Mouse (Mus musculus) gastrocnemius, postnatal 25 days (tissue): ENCODE measurements around the gene Vcl. TPM values are rescaled to one million over a fixed set of nuclear protein-coding genes. Genes with fewer than 3 reads are reported as not detected.

Experiments
- DNase-seq: peaks from one replicate; pipeline ENCODE4 v3.0.0; 2022
- long read RNA-seq, 2 experiments: library from polyadenylated mRNA; stranded (forward); transcript quantifications; one replicate each; pipeline ENCODE4 v2.0.0; 2021
- total RNA-seq, 2 experiments: library from RNA; stranded (reverse); gene quantifications; 1 replicate in 1 of 2; 2 replicates in 1 of 2; pipeline ENCODE4 v1.2.3; 2021

Vcl gene
- total RNA-seq, result 10 to 100 TPM; 78.4 to 94.0 TPM
- long read RNA-seq, experiment 1, full-length matches to known transcripts, result 1 of 21 reads
- long read RNA-seq, experiment 1, partial matches to known transcripts, result 4 of 21 reads
- long read RNA-seq, experiment 1, other reads (novel, unspliced or antisense), result 16 of 21 reads
- long read RNA-seq, experiment 2, full-length matches to known transcripts, result 6 of 32 reads
- long read RNA-seq, experiment 2, partial matches to known transcripts, result 10 of 32 reads
- long read RNA-seq, experiment 2, other reads (novel, unspliced or antisense), result 16 of 32 reads

DNA sequence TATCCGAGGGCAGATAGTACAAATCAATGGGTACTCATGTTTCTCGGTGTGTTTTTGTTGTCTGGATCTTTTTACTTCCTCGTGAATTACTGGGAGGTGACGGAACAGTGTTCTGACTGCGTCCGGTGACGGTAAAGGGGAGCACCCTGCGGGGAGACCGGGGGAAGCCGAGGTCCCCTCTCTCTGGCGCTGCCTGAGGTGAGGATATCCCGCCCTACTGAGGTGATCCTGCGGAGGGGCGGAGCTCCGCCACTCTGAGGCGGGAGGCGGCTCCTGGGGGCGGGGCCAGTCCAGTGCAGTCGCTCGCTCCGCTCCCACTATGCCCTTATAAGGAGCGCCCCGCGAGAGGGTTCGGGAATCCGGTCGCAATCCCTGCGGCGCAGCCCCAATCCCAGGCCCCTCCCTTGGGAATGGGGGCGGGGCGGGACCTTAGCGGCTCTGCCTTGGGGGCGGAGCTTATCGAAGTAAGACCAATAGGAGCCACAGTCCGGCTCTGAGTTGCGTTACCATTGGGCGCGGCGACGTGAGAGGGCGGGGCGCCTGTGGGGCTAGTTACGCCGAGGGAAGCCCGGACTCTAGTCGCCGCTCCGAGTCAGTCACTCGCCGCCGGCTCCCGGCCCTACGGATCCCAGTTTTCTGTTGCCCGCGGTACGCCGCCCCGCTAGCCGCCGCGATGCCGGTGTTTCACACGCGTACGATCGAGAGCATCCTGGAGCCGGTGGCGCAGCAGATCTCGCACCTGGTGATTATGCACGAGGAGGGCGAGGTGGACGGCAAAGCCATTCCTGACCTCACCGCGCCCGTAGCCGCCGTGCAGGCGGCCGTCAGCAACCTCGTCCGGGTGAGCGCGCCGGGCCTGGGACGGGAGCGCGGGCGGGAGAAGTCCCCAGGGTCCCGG lies at the start of gene Vcl:
TSS of gene Vcl (plus strand) at position 551 of the 898 bp plus-strand sequence.
- peak; percentile 100 for DNase-seq

- no peak for DNase-seq
Measured at GRCm38 (mm10) chr14:20884691-20885090, 44.5 kb upstream of the Vcl start.

- DNase-seq, result no peak
Measured at GRCm38 (mm10) chr14:20885091-20885888, 43.9 kb upstream of the Vcl start.

GRCm38 (mm10) chr14:20886266-20886665 lies 42.9 kb upstream of the Vcl start:
- no peak for DNase-seq

DNA sequence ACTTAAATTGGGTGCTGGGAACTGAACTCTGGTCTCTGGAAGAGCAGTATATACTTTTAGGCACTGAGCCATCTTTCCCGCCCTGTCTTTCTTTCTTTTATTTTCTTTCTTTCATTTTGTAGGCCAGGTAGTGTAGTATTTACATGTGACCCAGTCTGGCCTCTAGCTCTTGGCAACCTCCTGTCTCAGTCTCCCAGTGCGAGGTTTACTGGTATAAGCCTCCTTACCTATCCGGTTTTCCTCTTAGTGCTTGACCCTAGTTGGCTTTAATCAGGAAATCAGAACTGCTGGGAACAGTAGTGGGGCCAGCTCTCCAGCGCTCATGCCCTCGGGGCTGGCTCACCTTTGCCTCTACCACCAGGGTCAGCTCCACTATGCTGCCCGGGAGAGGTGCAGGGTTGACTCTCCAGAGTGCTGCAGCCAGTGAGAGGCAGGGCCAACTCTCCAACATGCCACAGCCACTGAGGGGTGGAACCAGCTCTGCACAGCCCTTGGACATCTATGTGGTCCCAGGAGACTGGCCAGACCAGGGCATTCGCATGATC lies 41.6 kb upstream of the Vcl start:
- no peak for DNase-seq

DNA sequence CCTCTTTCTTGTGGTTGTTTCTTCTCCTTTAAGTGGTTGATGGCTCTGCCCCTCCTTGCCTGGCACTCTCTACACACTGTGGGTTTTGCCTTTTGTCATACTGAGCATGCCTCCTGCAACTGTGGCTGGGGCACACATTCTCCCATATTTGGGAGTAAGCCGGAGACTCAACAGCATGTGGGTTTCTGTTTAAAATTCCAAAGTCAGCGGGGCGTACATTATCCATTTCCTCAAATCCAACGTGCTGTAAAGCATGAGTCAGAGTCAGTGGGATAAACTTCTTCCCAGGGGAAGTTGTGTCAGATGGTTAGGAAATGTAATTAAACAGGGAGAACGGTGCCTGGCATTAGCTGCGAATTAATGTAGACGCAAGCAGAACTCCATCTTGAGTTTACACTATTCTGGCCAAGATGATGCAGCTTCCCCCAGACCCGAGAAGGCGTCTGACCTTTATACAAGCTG lies 37.2 kb upstream of the Vcl start:
- DNase-seq, result peak; percentile 45

DNA sequence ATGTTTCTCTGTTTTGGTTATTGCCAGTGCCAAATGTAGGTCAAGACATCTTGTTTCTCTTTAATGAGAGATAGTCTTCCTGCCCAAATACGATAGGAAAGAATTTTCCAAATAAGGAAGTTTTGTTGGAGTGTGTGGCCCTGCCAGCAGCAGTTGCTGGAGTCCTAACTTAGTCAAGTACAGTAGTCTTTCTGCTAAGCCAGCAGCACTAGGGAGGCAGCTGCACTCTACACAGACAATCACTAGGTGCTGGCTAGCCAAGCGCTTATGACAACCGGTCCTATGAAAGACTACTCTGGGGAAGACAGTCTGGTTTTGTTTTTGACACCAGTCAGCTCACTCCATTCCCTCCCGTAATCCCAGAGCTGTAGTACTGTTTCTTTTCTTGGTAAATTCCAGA lies 35.4 kb upstream of the Vcl start:
- DNase-seq, result no peak

DNA sequence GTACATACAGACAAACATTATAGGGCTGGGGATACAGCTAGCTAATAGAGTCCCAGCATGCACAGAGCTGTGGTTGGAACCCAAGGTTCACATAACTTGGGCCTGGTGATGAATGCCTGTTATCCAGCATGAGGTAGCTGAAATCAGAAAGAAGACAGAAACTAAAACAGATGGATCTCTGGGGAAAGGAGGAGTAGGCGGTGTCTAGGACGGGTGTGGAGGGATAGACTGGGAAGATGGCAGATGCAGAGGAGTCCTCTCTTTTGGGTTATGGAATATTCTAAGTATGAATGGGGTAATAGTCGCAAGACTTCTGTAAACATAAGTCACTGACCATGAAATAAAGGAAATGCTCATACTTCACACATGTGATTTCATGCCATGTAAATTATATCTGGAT lies 27.9 kb upstream of the Vcl start:
- no peak for DNase-seq

DNA sequence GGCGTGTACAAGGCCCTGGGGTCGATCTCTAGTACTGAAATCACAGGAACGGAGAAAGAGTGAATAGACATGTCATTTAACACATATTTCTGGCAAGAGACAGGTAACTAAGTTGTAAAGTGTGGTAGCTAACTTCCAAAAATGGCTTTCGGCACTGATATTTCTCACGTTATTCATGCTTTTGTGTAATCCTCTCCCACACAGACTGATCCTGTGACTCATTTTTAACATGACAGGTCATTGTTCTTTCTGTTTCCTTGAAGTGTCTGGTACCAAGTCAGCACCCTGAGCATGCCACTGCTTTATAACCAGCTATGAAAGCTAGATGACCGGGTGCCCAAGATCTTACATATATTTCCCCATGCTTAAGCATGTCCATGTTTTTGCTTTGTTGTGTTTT lies 26.1 kb upstream of the Vcl start:
- DNase-seq, result no peak

DNA sequence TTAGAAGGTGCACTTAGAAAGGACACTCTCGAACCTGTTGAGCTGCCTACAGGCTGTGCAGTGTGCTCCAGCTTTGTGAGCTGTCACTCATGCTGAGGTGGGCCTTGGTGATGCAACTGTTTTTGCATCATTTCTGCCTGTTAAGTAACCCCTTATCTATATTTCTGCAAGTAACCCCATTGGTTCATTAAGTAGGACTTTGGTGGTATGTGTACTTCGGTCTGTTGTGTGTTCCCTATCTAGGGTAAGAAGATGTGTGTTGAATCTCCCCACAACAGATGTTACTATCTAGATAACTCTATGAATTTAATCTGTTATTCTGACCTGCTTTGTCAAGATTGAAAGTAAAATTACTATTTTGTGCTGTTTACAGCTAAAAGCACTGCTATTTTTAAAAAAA lies 17.4 kb upstream of the Vcl start:
- DNase-seq, result no peak

DNA sequence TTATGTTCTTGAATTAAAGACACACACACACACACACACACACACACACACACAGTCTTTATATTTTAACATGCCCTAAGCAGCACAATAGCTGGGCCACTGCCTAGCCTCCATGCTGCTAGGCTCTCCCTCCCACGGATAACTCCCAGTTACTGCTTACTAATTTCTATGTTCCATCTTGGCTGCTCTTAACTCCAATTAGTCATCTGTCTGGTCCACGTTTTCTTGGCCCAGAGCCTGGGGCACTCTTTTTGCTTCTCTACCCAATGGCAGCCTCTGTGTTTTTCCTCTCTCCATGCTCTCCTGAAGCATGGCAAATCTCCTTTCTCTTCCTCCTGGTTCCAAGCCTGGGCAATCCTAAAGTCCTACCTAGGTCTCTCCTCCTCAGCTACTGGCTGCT lies 14.8 kb upstream of the Vcl start:
- no peak for DNase-seq

- DNase-seq, result no peak
Measured at GRCm38 (mm10) chr14:20916625-20917612, 12.3 kb upstream of the Vcl start.

DNA sequence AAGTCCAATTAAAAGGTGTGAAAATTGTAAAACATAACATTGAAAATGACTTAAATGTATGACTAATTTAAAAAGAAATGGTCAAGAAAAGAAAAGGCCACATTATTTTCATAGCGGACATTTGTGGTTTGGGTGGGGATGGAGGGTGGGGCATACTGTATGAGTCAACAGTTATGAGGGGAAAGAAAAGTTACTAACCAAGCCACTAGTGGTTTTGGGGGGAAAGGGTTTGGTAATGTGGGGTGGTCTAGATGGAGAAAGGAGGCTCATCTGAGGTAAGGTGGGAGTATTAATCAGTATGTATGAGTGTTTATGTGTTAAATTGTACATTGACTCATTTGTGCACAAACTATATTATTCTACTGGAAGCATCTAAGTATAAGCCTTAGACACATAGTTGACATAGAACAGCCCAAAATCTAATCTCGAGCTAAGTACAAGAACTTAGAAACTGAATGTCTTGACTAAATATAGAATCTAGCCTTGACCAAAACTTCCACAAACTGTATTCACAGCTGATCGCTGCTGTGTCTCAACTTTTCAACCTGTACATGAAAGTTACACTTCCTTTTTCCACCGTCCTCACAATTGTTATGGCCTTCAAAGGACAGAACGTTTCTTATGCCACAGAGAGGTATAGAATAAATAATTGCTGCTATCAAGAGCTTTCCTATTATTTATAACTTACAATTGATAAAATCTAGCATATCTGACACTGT lies 5.0 kb upstream of the Vcl start:
- no peak for DNase-seq

DNA sequence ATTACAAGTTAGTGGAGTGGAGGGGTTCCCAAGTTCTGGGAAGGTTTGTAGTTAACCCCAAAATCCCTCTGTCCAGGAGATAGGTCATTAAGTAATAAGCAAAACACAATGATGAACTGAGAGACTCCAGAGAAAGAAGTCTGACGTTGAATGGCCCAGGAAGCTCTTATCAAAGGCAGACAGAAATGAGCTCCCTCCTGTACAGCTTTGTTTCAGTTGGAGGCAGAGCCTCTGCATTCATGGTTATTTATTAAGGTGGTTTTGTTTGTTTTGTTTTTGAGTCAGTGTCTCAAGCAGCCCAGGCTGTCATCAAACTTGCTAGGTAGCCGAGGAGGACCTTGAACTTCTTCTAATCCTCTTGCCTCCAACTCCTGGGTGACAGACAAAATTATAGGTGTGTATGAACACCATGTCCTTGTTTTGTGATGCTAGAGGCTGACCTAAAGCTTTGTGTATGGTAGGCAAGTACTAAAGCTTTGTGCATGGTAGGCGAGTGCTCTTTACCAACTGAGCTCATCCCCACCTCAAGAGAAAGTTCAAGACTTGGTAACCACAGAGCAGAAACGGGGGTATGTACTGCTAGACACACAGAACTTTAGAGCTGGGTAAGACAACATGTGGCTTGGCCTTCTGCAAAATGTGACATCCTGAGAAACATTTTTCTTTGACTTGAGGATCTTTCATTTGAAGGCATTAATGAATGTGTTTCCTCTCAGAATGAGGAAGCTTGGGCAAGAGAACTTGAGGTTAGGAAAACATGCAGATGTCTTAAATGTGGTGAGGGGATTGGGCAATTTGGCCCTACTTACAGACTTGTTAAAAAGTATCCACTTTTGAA lies 1.5 kb upstream of the Vcl start:
- no peak for DNase-seq

DNA sequence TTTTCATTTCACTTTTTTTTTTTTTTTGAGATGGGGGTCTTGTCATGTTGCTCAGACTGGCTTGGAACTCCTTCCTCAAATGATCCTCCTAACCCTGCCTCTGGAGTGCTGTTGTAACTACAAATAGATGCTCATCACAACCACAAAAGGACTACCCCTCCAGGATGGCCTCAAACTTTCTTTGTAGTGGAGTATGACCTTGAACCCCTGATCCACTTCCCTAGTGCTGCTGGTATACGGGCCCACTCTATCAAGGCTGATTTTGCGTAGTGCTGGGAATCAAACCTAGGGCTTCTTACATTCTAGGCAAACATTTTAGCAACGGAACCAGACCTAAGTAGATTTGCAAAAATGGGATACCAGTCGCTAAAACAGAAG lies 901 bp upstream of the Vcl start:
- DNase-seq, result no peak

- no peak for DNase-seq
Measured at GRCm38 (mm10) chr14:20929814-20930434, 726 bp downstream of the Vcl start.

DNA sequence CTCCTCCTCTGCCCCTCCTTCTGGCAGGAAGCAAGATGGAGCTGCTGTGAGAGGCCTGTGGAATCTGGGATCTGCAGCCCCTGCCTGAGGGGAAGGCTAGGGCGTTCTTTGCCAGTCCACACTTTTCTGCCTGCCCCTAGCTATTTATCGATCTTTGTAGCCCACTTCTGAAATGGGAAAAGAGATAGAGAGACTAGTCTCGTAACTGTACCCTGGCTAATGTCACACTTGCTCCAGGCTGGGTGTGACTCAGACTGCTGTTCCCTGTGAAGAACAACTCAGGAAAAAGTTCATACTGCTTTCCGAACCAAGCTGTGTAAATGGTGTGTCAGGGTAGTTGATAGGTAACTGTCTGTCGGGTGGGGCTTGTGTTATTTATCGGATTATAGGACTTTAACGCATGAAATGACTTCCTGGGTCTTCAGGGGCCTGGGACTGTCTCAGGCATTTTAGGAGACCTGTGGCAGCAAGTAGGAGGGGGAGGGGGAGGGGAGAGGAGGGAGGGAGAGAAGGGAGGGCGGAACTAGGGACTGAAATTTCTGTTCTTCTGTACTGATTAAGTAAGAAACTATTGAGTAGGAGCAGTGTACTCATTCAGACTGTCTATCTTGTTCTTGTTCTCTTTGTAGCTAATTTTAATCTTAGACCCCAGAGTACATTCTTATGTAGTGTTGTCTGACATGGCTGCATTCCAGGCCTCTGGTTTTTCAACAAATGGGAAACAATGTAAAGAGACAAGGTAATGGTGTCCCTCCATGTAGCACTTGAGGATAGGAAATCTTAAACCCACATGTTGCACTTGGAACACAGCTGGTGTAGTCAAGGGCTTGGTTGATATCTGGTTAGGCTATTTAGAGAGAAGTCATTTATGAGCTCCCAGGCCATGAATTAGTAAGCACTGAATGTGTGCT lies 1.5 kb downstream of the Vcl start:
- DNase-seq, result no peak

GRCm38 (mm10) chr14:20938424-20938823 lies 9.2 kb downstream of the Vcl start:
- DNase-seq, result no peak
